Mouse (Mus musculus) C2C12 (cell line): Measurements from ENCODE around the gene Klf12.

ENCODE experiments used
- CTCF ChIP-seq: IDR thresholded peaks from one replicate; pipeline ENCODE4 v1.5.1; 2011; ENCODE audit not compliant: control insufficient read depth, insufficient read depth, insufficient read length
- MYOG ChIP-seq: IDR thresholded peaks from one replicate; pipeline ENCODE4 v1.6.1; 2011; ENCODE audit not compliant: control insufficient read depth, insufficient read length; ENCODE audit errors: extremely low read depth

- no peak for TF ChIP-seq CTCF
- no peak for TF ChIP-seq MYOG
These were observed 267.3 kb downstream of the Klf12 start for GRCm38 (mm10) chr14:100017219-100017618.
